Mouse (Mus musculus) thymus, postnatal 4 days (tissue): ENCODE data around the gene Ahdc1.
A peak's percentile ranks its signal among the peaks of the same experiment; 100 is the strongest.

Experiments used
- DNase-seq: peaks from one replicate; pipeline ENCODE4 v3.0.0; 2021

Gene Ahdc1

DNA sequence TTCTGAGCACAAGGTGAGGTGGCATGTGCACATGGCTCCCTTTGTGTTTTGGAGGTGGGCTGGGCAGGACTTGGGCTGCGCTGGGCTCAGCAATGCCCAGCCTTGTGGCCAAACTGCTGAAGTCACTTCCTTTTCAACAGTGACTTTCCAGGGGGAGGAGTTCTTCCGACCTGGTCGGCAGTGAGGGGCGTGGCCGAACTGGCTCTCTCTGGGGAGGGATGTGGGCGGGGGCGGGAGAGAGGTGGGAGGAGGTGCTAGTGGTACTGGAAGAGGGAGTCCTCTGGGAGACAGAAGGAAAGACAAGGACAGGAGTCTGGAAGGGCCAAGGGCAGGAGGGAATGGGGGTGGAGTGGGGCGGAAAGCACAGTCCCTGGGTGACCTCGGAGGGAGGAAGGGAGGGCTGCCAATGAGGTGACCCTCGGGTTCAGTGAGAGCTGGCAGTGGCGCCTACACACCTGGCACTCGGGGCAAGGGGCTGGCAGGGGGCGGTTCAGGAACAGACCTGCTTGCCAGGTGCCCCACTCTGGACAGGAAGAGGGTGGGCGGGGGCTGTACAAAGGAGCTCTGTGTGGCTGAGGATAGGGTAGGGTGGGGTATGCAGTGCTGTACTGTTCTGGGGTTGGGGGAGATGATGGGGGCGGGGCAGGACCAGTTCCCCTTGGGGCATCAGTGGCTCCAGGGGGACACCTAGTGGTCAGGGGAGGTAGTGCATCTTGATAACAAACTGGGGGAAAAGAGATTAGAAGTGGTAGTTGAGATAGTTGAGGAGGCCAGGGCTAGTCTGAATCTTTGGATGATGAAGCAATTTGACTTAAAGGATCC, 45.2 kb downstream of the Ahdc1 start:
- peak; percentile 91 for DNase-seq

DNA sequence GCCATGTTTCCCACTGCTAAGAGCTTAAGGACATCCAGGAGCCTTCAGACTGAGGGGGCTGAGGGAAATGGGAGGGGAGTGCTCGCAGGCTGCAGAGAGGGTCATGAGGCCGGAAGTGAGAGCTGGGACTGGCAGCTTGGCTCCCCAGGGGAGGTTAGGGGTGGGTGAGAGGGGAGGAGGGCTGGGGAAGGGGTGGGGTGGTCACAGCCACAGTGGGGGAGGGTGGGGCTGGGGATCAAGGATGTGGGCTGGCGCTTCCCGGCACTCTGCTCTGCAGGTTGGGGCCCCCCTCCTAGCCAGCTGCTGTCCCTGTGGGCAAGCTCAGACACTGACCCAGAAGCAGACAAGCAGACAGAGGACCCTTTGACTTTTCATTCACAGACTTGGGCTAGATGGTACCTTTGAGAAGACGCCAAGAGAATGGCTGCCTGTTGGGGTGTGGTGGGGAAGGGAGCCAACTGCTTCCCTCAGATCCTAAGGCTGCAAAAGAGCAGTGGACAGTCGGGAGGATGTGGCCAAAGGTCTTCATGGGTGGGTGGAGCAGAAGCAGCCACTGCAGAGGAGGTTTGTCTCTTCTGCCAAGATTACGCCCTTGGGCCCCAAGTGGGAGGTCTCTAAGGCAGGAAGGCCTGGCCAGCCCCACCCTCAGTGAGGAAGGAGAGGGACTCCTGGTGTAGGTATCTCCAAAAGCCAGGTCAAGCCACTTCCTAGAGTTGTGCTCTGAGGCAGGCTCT, 46.5 kb downstream of the Ahdc1 start:
- peak; percentile 67 for DNase-seq

DNA sequence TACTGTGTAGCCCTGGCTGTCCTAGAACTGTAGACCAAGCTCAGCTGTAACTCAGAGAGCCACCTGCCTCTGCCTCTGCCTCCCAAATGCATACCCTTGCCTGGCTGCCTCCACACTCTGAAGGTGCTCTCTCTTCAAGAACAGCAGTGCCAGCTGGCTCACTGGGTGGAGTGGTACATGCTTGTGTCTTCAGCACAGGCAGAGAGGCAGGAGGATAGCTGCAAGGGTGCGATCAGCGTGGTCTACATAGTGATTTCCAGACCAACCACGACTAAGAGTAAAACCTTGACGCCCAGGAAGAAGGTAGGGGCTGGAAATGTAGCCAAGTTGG, 47.0 kb downstream of the Ahdc1 start:
- DNase-seq: peak; percentile 65

DNA sequence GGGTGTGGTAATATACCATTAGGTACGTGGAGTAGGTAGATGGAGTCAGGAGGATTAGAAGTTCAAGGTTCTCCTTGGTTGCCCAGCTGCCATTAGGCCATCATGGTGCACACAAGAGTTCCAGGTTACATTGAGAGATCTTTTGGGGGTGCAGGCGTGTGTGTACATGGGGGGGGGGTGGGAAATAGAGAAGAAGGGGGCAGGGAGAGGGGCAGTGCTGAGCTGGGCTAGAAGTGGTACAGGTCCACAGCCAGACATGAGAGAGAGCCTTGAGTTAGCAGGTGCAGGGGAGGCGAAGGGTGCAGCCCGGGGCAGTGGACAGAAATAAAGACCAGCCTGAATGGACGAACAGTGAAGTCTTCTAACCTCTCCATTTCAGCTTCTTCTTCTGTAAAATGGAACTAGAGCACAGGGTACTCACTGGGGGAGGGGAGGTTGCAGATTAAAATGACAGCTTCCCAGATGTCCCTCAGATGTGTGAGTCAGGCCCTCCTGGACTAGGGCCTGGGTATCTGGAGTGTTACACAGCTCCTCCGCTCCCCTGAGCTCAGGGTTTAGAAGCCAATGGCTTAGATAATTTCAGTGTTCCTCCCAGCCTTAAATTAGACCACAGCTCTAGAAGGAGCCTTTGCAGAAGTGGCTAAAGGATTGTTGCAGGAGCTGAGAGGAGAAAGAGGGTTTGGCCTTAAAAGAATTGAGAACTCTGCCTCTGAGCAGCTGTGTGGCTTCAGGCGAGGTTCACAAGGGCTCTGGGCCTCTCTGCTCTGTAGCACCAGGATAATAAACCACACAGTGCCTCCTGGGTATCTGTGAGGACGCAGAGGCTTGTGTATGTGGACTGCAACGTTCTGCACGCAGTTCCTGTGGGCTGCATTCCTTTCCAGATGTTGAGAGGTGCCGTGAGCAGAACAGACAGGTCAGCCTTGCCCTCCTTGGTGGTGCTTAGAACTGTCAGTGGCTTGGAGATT, 47.7 kb downstream of the Ahdc1 start:
- no peak for DNase-seq

DNA sequence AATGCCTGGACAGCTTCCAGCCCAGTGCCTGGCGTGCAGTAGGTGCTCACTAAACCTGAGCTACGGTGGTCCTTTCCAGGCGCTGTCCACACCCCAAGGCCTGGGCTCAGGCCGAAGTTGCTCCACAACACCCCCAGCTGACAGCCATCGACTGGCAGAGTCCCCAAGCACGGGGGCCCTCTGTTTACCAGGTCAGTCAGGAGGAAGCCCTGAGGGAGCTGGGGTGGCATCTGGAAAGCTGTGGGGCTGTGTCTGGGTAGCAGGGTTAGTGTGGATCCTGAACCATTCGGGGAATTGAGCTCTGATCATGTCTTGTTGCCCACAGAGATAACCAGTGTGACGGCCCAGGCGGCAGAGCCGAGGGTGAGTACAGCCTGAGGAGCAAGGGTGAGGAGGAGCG, 49.6 kb downstream of the Ahdc1 start:
- no peak for DNase-seq

DNA sequence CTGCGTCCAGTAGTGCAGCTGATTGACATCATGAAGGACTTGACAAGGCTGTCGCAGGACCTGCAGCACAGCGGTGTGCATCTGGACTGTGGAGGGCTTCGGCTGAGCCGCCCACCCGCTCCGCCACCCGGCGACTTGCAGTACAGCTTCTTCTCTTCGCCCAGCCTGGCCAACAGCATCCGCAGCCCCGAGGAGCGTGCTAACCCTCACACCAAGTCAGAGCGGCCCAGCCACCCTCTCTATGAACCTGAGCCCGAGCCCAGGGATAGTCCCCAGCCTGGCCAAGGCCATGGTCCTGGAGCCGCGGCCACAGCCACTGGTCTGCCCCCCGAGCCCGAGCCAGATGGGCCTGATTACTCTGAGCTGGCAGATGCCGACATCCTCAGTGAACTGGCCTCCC, 50.7 kb downstream of the Ahdc1 start:
- DNase-seq: no peak

DNA sequence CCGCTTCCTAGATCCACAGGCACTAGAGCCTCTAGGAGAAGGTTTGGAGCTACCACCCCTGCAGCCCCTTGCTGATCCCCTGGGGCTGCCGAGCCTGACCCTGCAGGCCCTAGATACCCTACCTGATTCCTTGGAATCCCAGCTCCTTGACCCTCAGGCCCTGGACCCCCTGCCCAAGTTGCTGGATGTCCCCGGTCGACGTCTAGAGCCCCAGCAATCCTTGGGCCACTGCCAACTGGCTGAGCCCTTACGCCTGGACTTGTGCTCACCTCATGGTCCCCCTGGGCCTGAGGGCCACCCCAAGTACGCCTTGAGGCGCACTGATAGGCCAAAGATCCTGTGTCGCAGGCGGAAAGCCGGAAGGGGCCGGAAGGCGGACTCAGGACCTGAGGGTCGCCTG, 51.2 kb downstream of the Ahdc1 start:
- no peak for DNase-seq

DNA sequence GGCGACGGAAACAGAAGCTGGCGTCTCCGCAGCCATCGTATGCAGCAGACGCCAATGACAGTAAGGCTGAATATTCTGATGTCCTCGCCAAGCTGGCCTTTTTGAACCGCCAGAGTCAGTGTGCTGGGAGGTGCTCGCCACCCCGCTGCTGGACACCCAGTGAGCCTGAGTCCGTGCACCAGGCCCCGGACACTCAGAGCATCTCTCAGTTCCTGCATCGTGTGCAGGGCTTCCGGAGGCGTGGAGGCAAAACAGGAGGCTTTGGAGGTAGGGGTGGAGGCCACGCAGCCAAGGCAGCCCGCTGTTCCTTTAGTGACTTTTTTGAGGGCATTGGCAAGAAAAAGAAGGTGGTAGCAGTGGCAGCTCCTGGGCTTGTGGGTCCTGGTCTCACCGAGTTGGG, 52.1 kb downstream of the Ahdc1 start:
- DNase-seq: no peak

DNA sequence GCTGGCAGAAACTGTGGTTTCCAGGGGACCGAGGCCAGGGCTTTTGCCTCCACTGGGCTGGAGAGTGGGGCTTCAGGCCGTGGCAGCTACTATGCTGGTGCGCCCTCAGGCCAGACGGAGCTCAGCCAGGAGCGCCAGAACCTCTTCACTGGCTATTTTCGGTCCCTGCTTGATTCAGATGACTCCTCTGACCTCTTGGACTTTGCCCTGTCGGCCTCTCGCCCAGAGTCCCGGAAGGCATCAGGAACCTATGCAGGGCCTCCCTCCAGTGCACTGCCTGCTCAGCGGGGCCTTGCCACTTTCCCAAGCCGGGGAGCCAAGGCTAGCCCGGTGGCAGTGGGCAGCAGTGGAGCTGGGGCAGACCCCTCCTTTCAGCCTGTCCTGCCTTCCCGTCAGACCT, 52.7 kb downstream of the Ahdc1 start:
- no peak for DNase-seq

DNA sequence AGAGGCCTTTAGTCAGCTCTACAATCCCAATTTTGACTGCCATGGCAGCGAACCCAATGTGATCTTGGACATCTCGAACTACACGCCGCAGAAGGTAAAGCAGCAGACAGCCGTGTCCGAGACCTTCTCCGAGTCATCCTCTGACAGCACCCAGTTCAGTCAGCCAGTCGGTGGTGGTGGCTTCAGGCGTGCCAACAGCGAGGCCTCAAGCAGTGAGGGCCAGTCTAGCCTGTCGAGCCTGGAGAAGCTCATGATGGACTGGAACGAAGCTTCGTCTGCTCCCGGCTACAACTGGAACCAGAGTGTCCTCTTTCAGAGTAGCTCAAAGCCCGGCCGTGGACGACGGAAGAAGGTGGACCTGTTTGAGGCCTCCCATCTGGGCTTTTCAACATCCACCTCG, 53.7 kb downstream of the Ahdc1 start:
- no peak for DNase-seq

DNA sequence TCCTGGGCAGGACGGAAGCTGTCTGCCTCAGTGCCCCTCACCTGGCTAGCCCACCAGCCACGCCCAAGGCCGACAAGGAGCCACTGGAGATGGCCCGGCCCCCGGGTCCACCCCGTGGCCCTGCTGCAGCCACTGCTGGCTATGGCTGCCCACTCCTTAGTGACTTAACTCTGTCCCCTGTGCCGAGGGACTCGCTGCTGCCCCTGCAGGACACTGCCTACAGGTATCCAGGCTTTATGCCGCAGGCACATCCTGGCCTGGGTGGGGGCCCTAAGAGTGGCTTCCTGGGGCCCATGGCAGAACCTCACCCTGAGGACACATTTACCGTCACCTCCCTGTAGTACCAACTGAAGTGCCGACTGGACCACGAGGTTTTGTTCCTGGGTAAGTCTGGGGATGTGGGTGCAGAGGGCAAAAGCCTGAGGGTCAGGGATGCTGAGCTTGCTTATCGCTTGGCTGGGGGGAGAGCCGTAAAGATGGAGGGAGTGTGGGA, 54.9 kb downstream of the Ahdc1 start:
- DNase-seq: peak; percentile 57

DNA sequence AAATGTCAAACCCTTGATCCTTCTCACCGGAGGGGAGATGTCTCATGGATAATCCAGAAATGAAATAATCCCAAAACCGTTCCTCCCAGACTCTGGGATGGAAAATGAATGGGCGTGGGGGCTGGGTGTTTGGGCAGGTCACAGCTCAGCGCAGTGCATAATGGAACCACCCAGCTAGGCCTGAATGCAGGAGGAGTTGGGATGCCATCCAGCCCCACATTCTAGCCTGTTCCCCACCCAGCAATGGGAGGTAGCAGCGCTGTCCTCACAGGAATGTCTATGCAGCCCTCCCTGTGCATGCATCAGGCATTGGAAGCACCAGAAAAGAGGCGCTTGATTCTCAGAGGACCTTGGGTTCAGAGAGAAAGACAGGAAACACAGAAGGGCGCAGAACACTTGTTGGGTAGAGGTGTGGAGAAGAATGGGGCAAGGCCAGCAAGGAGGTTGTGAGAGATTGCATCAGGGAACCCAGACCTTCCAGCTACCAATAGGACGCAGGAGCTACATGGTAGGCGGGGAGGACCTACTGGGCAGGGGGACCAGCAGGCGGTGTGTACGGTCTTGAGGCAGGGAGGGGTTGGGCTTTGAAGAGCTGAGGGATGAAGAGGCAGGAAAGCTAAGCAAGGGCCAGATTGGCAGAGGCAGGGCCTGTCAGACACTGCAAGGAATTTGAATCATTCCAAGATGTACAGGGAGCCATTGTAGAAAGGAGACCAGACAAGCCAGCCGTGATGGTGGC, 57.5 kb downstream of the Ahdc1 start:
- no peak for DNase-seq

DNA sequence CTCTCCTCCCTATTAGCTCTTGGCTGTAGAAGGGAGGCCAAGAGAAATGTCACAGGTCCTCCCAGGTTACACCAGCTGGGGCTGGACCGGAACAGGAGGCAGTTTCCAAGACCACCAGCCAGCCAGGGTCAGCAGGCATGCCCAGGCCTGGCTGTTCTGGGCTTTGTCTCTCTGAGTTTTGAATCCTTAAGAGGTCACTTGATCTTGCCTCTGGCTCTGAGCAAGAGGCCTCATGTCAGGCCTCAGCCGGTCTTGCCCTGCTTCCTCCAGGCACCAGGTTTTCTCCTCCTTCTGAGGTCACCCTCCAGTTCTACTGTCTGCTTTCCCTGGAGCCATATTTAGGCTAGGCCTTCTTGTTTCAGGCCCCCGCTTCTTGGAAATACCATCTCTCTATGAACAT, 59.3 kb downstream of the Ahdc1 start:
- DNase-seq: no peak

DNA sequence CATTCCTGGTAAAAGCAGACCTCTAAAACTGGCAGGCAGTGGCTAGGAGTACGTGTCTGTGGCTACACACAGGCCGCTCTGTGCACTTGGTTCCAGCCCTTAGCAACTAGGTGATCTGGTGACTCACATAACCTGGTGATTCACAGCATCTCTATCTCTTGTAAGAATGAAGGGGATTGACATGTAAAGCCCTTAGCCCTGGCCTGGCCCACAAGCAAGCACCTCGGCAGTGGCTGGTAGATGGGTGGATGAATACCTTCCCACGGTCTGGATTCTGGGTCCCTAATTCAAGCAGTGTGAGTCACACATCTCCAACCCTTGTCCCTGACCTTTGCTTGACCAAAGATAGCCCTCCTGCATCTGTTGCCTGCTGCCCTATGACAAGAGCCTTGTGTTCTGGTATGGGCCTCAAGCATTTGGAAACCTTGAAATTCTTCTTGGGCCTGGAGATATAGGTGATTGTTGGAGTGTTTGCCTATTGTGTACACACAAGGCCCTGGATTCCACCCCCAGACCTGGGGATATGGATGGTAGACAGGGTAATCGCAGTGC, 59.8 kb downstream of the Ahdc1 start:
- no peak for DNase-seq

DNA sequence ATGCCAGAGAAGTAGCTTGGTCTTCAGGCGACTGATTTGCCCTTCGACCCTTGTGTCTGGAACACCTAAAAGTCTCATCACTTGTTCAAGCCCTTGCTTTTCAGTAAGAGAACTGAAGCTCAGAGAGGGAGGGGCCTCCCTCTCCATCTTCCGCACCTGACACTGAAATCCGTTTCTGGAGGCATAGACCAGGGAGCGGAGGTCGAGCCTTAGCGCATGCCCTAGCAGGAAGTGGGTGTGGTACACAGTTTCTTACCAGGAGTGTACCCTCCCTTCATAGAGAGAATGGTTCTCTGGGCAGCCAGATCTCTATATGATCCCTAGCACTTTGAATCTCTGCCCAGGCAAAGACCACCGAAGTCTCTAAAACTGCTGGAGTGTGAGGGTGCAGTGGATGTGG, 62.1 kb downstream of the Ahdc1 start:
- DNase-seq: peak; percentile 74

DNA sequence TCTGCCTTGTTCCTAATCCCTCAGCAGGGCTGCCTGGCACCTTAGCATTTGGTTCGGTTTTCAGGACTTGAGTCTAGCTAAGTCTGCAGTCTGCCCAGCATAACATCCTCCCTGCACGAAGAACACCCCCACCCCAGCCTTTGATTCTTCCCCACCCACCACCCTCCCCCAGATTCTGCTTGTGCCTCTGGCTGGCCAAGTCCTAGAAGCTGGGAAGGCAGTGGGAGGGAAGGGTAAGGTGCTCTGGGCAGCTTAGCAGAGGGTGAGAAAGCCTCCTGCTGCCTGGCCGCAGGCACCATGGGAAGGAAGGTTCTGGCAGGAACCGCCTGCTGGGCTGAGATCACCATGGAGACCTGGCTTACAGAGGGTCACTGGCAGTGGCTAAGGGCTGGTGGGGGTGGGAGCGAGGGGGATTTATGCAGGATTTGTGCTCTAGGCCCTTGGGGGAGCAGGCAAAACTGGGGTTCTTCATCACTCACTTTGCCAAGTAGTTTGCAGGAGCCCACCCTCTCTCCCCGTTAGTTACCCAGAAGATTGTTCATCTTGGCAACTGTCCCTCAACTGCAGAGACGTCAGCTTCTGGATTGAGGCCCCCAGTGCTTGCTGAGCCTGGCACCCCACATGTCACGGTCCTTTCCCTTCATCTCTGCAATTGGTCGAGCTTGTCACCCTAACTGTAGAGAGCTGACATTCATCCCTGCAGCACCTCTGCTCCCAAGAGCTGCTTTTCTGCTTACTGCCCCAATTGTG, 63.2 kb downstream of the Ahdc1 start:
- no peak for DNase-seq

DNA sequence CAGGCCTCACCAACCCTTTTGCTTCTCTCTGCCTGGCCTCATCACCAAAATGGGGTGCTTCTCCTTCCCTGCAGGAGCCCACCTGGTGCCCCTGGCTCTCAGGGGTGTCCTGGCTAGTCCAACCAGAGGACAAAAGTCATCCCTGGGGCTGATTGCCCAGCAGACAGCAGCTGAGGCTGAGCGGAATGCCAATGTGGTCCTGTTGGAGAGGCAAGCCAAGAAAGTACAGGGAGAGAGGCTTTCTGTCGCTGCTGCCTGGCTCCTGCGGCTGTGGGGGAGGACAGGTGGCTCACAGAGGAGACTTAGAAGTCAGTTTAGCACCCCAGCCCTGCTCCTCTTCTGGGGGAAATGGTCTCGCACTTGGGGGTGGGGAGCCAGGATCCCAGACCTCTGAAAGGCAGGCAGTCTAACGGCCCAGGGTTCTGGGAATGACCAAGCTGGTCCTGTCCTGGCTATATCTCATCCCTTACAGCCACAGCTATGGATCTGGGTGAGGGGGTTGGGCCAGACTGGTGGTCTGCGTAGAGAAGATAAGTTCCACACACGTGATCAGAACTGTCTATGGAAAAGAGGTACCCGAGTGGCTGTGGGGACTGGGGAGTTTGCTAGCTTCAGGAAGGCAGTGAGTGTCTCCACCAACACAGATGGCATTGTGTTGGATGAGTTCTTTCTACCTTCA, 64.0 kb downstream of the Ahdc1 start:
- DNase-seq: peak; percentile 54

DNA sequence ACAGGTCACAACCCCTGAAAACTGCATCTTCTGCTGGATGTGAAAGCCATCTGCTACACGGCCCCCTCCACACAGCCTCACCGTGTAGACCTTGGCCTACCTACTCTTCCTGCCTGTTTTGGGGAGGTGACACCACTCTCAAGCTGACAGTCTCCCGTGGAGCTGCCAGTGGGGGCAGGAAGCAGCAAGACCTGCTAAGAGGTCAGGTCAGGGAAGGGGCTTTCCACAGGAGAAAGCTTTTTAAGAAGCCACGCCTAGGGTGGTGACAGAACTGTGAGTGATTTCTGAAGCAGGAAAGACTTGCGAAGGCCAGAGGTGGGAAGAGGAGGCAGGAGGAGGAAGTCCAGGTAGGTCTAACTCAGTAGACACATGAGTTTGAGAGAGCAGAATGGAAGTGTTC, 67.9 kb downstream of the Ahdc1 start:
- peak; percentile 59 for DNase-seq

DNA sequence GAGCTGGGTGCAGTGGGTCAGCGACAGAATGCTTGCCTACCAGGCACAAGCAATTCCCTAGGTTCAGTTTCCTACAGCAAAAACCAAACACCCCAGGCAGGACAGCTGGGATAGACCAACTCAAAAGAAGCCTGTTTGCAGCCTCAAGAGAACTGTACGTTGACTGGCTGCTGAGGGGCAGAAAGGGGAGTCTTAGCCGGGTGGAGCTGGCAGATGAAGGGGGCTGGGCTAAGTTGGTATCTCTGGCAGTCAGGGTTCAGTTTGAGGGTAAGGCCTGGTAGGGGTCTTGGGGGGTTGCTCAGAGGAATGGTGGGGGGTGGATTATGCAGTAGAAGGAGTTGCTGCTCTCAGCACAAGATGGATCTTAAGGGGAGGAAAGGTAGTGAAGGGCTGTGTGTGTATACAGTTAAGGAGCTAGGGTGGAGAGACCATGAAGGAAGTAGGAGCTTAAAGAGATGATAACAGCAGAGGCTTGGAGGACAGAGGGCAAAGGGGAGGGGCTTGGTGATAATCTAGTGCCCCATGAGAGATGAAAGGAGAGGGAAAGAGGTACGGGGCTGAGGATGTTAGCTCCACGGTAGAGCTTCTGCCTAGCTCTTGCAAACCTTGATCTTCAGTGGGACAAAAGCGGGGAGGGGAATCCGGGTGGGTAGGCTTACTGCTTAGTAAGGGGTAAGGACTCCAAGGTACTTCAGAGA, 68.5 kb downstream of the Ahdc1 start:
- DNase-seq: no peak

DNA sequence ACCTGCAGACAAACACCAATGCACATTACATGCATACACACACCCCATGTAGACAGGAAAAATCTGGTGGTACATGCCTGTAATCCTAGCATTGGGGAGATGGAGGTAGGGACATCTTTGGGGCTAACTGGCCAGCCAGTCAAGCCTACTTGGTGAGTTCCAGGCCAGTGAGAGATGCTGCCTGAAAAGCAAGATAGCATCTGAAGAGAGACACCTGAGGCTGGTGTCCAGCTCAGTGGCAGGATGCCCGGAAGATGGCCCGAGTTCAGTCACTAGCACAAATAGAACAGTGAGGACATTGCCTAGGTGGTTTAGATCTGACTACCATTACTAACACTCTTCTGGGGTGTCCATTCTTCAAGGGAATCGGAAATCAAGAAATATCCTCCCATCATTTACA, 69.8 kb downstream of the Ahdc1 start:
- no peak for DNase-seq
